Mouse (Mus musculus) spleen, adult 2 months (tissue): ENCODE data around the gene Ttll8. TPM values are rescaled to one million over a fixed set of nuclear protein-coding genes. Genes with fewer than 3 reads are reported as not detected.

ENCODE experiments used
- DNase-seq, 2 experiments: peaks; one replicate each; pipeline versions ENCODE4 v3.0.0 to v3.0.0-alpha.2; 2012 to 2021; ENCODE audit warnings: low spot score in 2 of 2, low read depth in 1 of 2
- H3K27ac ChIP-seq: fragments of 200-500 bp; 2 replicates; pipeline ENCODE4 v1.5.1; 2012; ENCODE audit warnings: low read length, inconsistent platforms; ENCODE audit not compliant: insufficient read depth
- H3K27me3 ChIP-seq: fragments of 200-500 bp; 2 replicates; pipeline ENCODE4 v1.6.1; 2012; ENCODE audit warnings: mild to moderate bottlenecking, moderate library complexity, low read length, inconsistent platforms; ENCODE audit not compliant: control insufficient read depth, insufficient read depth
- H3K36me3 ChIP-seq: fragments of 200-500 bp; 2 replicates; pipeline ENCODE4 v1.6.1; 2012; ENCODE audit warnings: mild to moderate bottlenecking, low read length, inconsistent platforms; ENCODE audit not compliant: control insufficient read depth, insufficient read depth
- H3K4me1 ChIP-seq: fragments of 200-500 bp; 2 replicates; pipeline ENCODE4 v1.6.1; 2011; ENCODE audit warnings: inconsistent platforms; ENCODE audit not compliant: control insufficient read depth, insufficient read depth, insufficient read length
- H3K4me3 ChIP-seq: fragments of 200-500 bp; 2 replicates; pipeline ENCODE4 v1.5.1; 2011; ENCODE audit warnings: mild to moderate bottlenecking, inconsistent platforms; ENCODE audit not compliant: insufficient read depth, insufficient read length; ENCODE audit errors: extremely low read depth
- CTCF ChIP-seq: fragments of 200-500 bp; IDR thresholded peaks from 2 replicates; pipeline ENCODE4 v1.5.1; 2011; ENCODE audit warnings: mild to moderate bottlenecking, inconsistent platforms; ENCODE audit not compliant: insufficient read depth, insufficient read length, insufficient replicate concordance; ENCODE audit errors: extremely low read depth
- POLR2A ChIP-seq: fragments of 200-500 bp; IDR thresholded peaks from 2 replicates; pipeline ENCODE4 v1.6.1; 2011; ENCODE audit warnings: low read depth, low read length, inconsistent platforms
- WGBS: fragments of 180-500 bp; shearing (Covaris S2); methylation state at CpG from one replicate; pipeline ENCODE4 v1.1.7; 2018; 5-methylcytosine and 5-hydroxymethylcytosine counted together
- polyA plus RNA-seq: library from polyadenylated mRNA; depleted of rRNA; stranded (reverse); fragments of >200 nt; gene quantifications from 2 replicates; pipeline ENCODE4 v1.2.3, GENCODE M21; 2012

Ttll8 gene
- polyA plus RNA-seq, 1 experiment = not detected

DNA sequence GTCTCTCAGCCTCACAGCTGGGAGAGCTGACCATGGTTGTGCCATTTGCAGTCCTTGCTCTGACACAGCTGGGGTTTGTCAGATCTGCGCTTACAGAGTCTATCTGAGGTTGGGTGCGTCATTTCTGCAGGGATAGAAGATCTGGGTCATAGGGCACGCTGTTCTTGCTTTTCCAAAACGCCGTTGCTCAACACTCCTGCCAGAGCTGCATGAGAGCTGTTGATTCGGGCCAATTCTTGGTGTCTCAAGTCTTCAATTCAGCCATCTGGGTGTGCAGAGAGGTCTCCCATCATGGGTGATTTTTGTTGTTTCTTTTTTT is 32.3 kb downstream of the Ttll8 start:
- WGBS = 74% methylated on average over 6 of the region's 6 CpGs
- no peaks in the 10 kb centered on the region for H3K36me3 ChIP-seq
- H3K27me3 ChIP-seq = no peaks in the 10 kb centered on the region
- no peaks in the 10 kb centered on the region for H3K4me1 ChIP-seq
- TF ChIP-seq POLR2A (no peak), CTCF (no peak)
- no peak overlapping the region for H3K27ac ChIP-seq
- DNase-seq = no peak
- H3K4me3 ChIP-seq = no peak overlapping the region

DNA sequence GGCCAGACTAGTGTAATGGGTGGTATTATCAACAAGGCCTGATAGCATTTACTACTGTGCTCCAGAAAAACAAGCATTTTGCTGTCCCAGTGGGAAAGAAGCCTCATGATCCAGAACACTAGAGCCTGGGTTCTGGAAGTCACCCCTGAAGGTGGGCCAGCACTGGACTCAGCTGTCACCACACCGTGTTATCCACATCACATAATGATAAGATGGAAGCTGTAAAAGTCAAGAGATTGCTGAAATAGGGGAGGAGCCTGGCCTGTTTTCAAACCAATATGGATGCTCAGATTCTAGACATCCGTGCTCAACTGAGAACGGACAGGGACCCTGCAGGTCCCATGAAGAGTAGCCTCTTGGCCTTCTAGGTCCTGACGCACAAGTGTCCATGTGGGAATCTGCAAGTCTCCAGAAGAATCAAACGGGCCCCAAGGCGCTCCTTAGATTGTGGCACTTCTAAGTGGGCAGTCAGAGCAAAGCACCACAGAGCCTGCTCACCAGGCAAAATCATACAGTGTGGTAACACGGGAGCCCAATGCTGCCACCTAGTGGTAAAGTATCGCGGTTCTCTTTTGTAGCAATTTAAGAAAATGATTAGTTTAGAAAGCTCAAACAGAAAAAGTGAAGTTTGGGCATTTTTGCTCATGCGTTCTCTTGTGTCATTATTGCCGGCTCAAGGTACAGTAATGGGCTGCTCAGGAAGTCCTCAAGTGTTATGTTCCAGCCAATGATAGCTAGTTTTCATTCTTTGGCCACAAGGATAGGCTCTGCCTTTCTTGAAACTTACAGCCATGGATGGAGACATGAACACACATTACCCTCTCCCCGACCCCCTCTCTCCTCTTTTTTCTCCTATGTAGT is 32.9 kb downstream of the Ttll8 start:
- TF ChIP-seq POLR2A (no peak), CTCF (peak; percentile 48; the same call in 1 of the 2 replicates)
- Histone ChIP-seq H3K36me3 (no peaks in the 10 kb centered on the region), H3K4me3 (no peak overlapping the region), H3K4me1 (no peaks in the 10 kb centered on the region), H3K27me3 (no peaks in the 10 kb centered on the region), H3K27ac (no peak overlapping the region)
- 24% methylated on average over 12 of the region's 12 CpGs for WGBS
- DNase-seq = peak; percentile 1 to 53

DNA sequence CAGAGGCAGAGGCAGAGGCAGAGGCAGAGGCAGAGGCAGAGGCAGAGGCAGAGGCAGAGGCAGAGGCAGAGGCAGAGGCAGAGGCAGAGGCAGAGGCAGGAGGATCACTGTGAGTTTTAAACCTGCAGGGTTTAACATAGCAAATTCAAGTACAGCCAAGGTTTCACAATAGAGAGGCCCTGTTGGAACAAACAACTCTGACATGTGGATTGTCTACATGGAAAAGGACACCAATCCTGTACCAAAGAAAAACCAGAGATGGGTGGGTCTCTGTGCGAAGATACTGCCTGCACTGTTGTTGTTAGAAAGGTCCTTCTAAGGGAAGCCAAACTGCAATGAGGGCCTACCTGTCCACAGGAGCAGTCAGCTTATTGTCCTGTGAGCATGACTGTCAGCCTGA is 34.2 kb downstream of the Ttll8 start:
- 91% methylated on average over 1 of the region's 1 CpGs for WGBS
- H3K36me3 ChIP-seq = no peaks in the 10 kb centered on the region
- no peaks in the 10 kb centered on the region for H3K4me1 ChIP-seq
- no peak for TF ChIP-seq POLR2A
- no peak for TF ChIP-seq CTCF
- no peak for DNase-seq
- H3K4me3 ChIP-seq = no peak overlapping the region
- no peaks in the 10 kb centered on the region for H3K27me3 ChIP-seq
- no peak overlapping the region for H3K27ac ChIP-seq

DNA sequence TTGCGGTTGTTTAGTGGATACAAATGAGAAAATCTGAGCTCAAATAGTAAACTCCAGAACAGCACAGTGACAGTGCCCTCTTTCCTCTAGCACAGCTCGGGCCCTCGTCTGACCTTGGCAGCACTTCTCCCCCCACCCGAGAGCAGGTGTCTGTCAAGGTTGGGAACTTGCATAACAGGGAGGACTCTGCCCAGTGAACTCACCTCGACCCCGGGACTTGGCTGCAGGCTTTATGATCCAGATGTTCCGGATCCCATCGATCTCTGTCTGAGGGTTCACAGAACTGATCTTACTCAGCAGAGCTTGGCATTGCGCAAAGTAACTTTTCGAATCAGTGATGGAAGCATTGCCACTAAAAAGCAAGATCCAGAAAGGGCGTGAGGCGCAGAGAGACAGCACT is 34.9 kb downstream of the Ttll8 start:
- TF ChIP-seq POLR2A = no peak
- no peak for TF ChIP-seq CTCF
- Histone ChIP-seq H3K27ac (no peak overlapping the region), H3K36me3 (no peaks in the 10 kb centered on the region), H3K27me3 (no peaks in the 10 kb centered on the region), H3K4me1 (no peaks in the 10 kb centered on the region), H3K4me3 (no peak overlapping the region)
- WGBS = 79% methylated on average over 12 of the region's 12 CpGs
- DNase-seq = no peak

DNA sequence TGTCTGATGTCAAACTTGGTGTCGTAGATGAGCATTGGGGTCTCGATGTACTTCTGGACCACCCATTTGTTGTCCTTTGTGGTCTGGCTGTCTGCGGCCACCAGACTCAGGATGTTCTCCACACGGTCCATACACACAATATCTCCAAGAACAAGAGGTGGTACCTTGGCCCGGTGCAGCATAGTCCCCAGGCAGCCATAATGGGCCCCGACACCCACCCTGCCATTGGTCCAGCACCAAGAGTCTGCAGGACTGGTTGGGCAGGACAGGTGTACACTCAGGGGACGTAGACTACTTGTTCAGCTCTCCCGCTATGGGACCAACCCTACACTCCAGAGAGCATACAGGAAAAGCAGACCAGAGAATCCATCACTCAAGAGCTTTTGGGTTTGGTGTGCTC is 37.1 kb downstream of the Ttll8 start:
- TF ChIP-seq POLR2A = no peak
- H3K27me3 ChIP-seq = no peaks in the 10 kb centered on the region
- H3K4me3 ChIP-seq = no peak overlapping the region
- WGBS = 92% methylated on average over 8 of the region's 8 CpGs
- no peak overlapping the region for H3K27ac ChIP-seq
- no peaks in the 10 kb centered on the region for H3K4me1 ChIP-seq
- no peak for DNase-seq
- no peaks in the 10 kb centered on the region for H3K36me3 ChIP-seq

DNA sequence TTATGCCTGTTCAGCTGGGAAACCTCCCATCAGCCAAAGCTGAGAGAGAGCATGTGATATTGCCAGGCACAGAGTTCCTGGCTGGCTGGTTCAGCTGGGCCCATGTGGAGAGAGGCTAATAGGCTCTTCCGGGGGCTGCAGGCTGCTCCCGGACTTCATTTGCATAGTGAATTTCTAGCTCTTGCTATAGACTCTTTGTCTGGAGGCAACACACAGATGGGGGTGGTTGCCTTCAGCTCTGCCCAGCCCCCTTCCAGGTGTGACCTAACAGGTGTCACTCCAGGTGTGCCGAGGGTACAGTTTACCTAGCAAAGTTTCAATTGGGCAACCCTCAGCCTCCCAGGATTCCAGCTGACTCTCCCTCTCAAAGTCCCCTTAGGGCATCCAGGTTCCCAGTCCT is 37.9 kb downstream of the Ttll8 start:
- H3K27ac ChIP-seq = no peak overlapping the region
- no peak overlapping the region for H3K4me3 ChIP-seq
- no peaks in the 10 kb centered on the region for H3K27me3 ChIP-seq
- 56% methylated on average over 3 of the region's 3 CpGs for WGBS
- H3K4me1 ChIP-seq = no peaks in the 10 kb centered on the region
- H3K36me3 ChIP-seq = no peaks in the 10 kb centered on the region
- TF ChIP-seq CTCF (no peak), POLR2A (no peak)
- no peak for DNase-seq

DNA sequence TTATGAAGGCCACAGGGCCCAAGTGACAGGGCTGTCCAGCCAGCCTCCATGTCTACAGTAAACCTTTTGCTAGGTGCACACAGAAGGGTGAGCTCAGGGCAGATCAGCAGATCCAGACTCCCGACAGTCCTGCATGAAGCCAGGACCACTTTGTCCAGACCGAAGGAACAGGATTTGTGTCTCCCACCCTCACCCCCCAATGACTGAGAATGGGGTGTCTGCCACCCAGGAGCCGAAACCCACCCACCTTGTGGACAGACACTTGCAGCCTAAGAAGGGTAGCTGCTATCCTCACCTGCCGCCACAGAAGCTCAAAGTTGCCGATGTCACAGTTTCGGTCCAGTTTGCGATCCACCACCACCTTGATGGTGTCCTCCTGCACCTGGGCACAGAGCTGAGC is 39.2 kb downstream of the Ttll8 start:
- 88% methylated on average over 7 of the region's 7 CpGs for WGBS
- no peak overlapping the region for H3K4me3 ChIP-seq
- no peak for DNase-seq
- no peaks in the 10 kb centered on the region for H3K4me1 ChIP-seq
- H3K27me3 ChIP-seq = no peaks in the 10 kb centered on the region
- no peaks in the 10 kb centered on the region for H3K36me3 ChIP-seq
- TF ChIP-seq CTCF = no peak
- no peak for TF ChIP-seq POLR2A
- H3K27ac ChIP-seq = no peak overlapping the region
